Mouse (Mus musculus) macrophage (primary cell): ENCODE results near the gene Slfnl1. TPM values are rescaled to one million over a fixed set of nuclear protein-coding genes. Genes with fewer than 3 reads are reported as not detected.

Source experiments
- H3K27ac ChIP-seq: fragments of 350-480 bp; formaldehyde crosslinking; 2 replicates; pipeline ENCODE4 v1.9.0; 2021
- H3K36me3 ChIP-seq: fragments of 350-480 bp; formaldehyde crosslinking; 2 replicates; pipeline ENCODE4 v1.9.0; 2021; ENCODE audit errors: inconsistent target
- H3K4me3 ChIP-seq: fragments of 350-480 bp; formaldehyde crosslinking; 2 replicates; pipeline ENCODE4 v1.9.0; 2021; ENCODE audit errors: inconsistent target
- H3K79me2 ChIP-seq: fragments of 350-480 bp; formaldehyde crosslinking; 2 replicates; pipeline ENCODE4 v1.9.0; 2021; ENCODE audit errors: inconsistent target
- WGBS: methylation state at CpG from one replicate; pipeline ENCODE4 v1.1.7; 2026; ENCODE audit warnings: inconsistent platforms; ENCODE audit not compliant: missing documents; 5-methylcytosine and 5-hydroxymethylcytosine counted together
- polyA plus RNA-seq: library from polyadenylated mRNA; stranded (reverse); fragments of 250-400 nt; gene quantifications from 3 replicates; pipeline ENCODE4 v1.2.4, GENCODE M21; 2018; ENCODE audit warnings: inconsistent platforms
- total RNA-seq, 78 experiments: library from RNA; depleted of rRNA; stranded (reverse); fragments of 250-400 nt; gene quantifications; 1 replicate in 9 of 78; 2 replicates in 24 of 78; 3 replicates in 43 of 78; 4 replicates in 2 of 78; pipeline ENCODE4 v1.2.4; 2018; ENCODE audit warnings: inconsistent platforms in 56 of 78

Gene Slfnl1
- total RNA-seq (2018; cell fraction: chromatin; rRNA removed), result 1 to 10 TPM in 4 of 26 experiments, under 1 TPM in 12, not detected in 10; 0.45 to 1.4 (median 0.71) TPM
- total RNA-seq (2018; cell fraction: cytosol; rRNA removed), result under 1 TPM in 2 of 26 experiments, not detected in 24; 0.10 TPM
- 1 to 10 TPM in 3 of 26 experiments, under 1 TPM in 9, not detected in 14; 0.31 to 2.2 (median 0.63) TPM for total RNA-seq (2018; cell fraction: nucleus; rRNA removed)
- polyA plus RNA-seq, result not detected in 3 replicates

DNA sequence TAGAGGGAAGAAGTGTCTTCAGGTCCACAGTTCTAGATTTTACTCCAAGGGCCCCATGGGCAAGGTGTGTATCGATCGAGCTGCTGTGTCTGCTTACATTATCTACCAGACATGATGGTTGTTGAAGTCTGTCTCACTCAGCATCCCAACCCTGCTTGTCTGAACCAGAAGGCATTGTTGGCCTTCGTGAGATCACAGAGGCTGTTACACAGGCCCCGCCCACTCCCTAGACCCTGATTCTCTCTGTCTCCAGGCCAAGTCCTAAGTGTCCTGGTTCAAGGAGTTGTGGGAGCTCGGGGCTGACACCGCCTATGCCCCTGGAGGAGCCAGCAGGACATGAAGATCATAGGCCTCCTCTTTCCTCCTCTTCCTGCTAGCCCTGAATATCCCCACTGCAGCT lies at the start of gene Slfnl1:
Gene Slfnl1 (plus strand): TSS at position 246 of the 400 bp plus-strand sequence.
- Histone ChIP-seq H3K4me3 (no peak within 1 kb of the TSS), H3K36me3 (no peaks in the 10 kb centered on the region; the same call in 1 of the 2 replicates)
- 94% methylated on average over 6 of the region's 6 CpGs for WGBS

DNA sequence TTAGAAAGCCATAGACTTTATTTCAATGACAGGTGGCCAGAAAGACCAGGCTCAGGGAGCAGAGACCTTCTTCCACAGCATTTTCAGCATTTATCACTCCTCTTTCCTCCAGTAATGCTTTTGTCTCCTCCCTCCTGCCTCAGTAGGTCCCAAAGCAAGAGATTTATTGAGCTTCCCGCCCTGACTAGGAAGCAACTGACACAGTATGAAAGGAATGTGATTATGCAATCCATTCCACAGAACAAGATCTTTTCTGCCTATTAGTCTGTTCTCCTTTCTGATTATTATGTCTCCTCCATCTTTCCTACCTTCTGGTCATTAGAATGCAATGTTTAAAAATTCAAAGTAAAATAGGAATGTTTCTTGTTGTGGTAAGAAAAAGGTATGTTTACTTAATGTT lies 44.3 kb upstream of the Slfnl1 start:
- H3K36me3 ChIP-seq, result 0 out of 2 replicates have a peak, but pooled peaks cover 8% of the 10 kb centered on the region
- 55% methylated on average over 1 of the region's 1 CpGs for WGBS
- no peaks in the 10 kb centered on the region for H3K79me2 ChIP-seq
- no peak overlapping the region for H3K4me3 ChIP-seq
- H3K27ac ChIP-seq, result no peak overlapping the region

More for the DNA sequence above, at the start of gene Slfnl1:
- no peaks in the 10 kb centered on the region for H3K79me2 ChIP-seq
- no peak within 1 kb of the TSS for H3K27ac ChIP-seq

DNA sequence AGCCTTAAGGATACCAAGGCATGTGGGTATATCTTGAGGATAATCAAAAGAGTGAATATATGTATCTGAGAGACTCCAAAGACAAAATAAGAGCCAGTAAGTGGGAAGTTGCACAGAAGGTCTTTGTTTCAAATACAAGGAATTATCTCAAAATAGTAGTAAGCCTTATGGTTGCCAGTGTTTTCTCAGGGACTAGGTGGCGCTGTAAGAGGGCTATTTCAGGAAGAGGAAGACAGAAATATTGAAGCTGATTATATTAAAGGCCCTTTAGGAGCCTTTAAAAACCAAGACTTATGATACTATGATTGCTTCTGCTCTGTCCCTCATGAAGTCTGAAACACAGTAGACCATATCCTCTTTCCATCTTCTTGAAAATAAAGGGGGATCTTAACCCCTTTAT lies 25.1 kb upstream of the Slfnl1 start:
- H3K4me3 ChIP-seq, result no peak overlapping the region
- no peak overlapping the region for H3K27ac ChIP-seq
- WGBS, result 100% methylated on average over 1 of the region's 1 CpGs
- no peaks in the 10 kb centered on the region for H3K79me2 ChIP-seq
- H3K36me3 ChIP-seq, result peaks cover 4% of the 10 kb centered on the region; the same call in 1 of the 2 replicates

- 74% methylated on average over 4 of the region's 4 CpGs for WGBS
- no peaks in the 10 kb centered on the region for H3K79me2 ChIP-seq
- peaks cover 4% of the 10 kb centered on the region; the same call in 1 of the 2 replicates for H3K36me3 ChIP-seq
- no peak overlapping the region for H3K27ac ChIP-seq
- H3K4me3 ChIP-seq, result no peak overlapping the region
Observed at GRCm38 (mm10) chr4:120511203-120511602, 20.8 kb upstream of the Slfnl1 start.

GRCm38 (mm10) chr4:120514366-120514765 lies 17.7 kb upstream of the Slfnl1 start:
- WGBS, result 96% methylated on average over 2 of the region's 2 CpGs
- Histone ChIP-seq H3K79me2 (no peaks in the 10 kb centered on the region), H3K4me3 (no peak overlapping the region), H3K36me3 (0 out of 2 replicates have a peak, but pooled peaks cover 9% of the 10 kb centered on the region), H3K27ac (no peak overlapping the region)

DNA sequence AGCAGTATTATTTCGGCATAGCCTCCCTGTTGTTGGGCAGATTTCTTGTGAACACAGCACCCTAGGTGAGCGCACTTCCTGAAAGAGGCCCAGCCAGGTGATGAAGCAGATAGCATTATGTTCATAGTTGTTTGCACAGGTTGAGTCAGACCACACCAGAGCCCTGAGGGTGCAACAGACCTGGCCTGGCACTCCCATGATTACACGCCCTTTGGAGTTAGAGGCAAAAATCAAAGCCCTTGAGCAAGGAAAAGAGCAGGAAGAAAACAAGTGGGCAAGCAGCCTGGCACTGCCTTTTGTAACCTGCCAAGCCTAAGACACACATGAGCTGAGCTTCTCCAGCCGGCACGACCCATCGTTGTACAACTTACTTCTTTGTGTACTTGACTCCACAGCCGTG lies 15.5 kb upstream of the Slfnl1 start:
- Histone ChIP-seq H3K4me3 (no peak overlapping the region), H3K27ac (no peak overlapping the region), H3K79me2 (no peaks in the 10 kb centered on the region), H3K36me3 (0 out of 2 replicates have a peak, but pooled peaks cover 9% of the 10 kb centered on the region)
- WGBS, result 99% methylated on average over 7 of the region's 7 CpGs

- Histone ChIP-seq H3K36me3 (0 out of 2 replicates have a peak, but pooled peaks cover 9% of the 10 kb centered on the region), H3K4me3 (no peak overlapping the region), H3K27ac (no peak overlapping the region), H3K79me2 (no peaks in the 10 kb centered on the region)
- WGBS, result 86% methylated on average over 6 of the region's 7 CpGs
Observed at GRCm38 (mm10) chr4:120516907-120517306, 15.1 kb upstream of the Slfnl1 start.

- Histone ChIP-seq H3K27ac (no peak overlapping the region), H3K36me3 (0 out of 2 replicates have a peak, but pooled peaks cover 9% of the 10 kb centered on the region), H3K79me2 (no peaks in the 10 kb centered on the region), H3K4me3 (no peak overlapping the region)
- WGBS, result 52% methylated on average over 4 of the region's 4 CpGs
Observed at GRCm38 (mm10) chr4:120517335-120517734, 14.7 kb upstream of the Slfnl1 start.

DNA sequence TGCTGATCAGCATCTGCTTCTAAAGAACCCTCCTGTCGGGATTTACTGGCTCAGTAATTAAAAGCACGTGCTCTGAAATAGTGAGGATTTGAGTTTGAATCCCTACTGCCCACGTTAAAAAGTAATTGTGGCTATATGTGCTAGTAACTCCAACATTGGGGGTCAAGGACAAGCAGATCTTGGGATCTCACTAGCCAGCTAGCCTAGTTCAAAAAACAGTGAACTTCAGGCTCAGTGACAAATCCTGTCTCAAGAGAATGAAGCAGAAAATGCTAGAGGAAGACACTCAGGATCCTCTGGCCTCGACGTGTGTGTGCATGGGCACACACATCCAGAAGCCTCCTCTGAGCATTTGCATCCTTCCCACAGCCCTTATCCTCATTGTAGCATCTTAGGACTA lies 10.3 kb upstream of the Slfnl1 start:
- H3K4me3 ChIP-seq, result no peak overlapping the region
- no peak overlapping the region for H3K27ac ChIP-seq
- H3K36me3 ChIP-seq, result peaks cover 15% of the 10 kb centered on the region; the same call in 1 of the 2 replicates
- no peaks in the 10 kb centered on the region for H3K79me2 ChIP-seq
- WGBS, result 98% methylated on average over 5 of the region's 5 CpGs

- 95% methylated on average over 4 of the region's 4 CpGs for WGBS
- Histone ChIP-seq H3K79me2 (no peaks in the 10 kb centered on the region), H3K36me3 (peaks cover 10% of the 10 kb centered on the region; the same call in 1 of the 2 replicates), H3K4me3 (no peak overlapping the region), H3K27ac (no peak overlapping the region)
Observed at GRCm38 (mm10) chr4:120522351-120522750, 9.7 kb upstream of the Slfnl1 start.

DNA sequence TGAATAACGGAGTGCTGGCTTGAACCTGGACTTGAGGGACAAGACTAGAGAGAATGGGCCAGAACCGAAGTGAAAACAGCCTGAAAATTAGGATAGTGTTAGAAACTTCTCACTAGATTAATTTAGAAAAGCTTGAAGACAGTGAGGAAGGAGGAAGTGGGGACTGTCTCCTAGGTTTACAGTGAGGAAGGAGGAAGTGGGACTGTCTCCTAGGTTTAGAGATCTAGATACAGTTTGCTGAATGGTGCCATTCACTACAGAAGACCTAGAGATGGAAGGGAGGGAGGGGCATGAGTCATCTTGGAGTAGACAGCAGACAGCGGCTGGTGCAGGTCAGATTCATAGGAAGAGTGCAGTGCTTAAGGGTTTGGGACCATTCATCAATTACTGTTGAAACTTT lies 8.9 kb upstream of the Slfnl1 start:
- H3K79me2 ChIP-seq, result no peaks in the 10 kb centered on the region
- H3K4me3 ChIP-seq, result no peak overlapping the region
- 50% methylated on average over 3 of the region's 3 CpGs for WGBS
- H3K36me3 ChIP-seq, result peaks cover 10% of the 10 kb centered on the region; the same call in 1 of the 2 replicates
- H3K27ac ChIP-seq, result no peak overlapping the region

- H3K36me3 ChIP-seq, result peaks cover 5% of the 10 kb centered on the region; the same call in 1 of the 2 replicates
- no peak overlapping the region for H3K4me3 ChIP-seq
- H3K27ac ChIP-seq, result no peak overlapping the region
- WGBS, result 94% methylated on average over 7 of the region's 9 CpGs
- no peaks in the 10 kb centered on the region for H3K79me2 ChIP-seq
Observed at GRCm38 (mm10) chr4:120528171-120528570, 3.9 kb upstream of the Slfnl1 start.

- WGBS, result 92% methylated on average over 10 of the region's 10 CpGs
- Histone ChIP-seq H3K36me3 (no peaks in the 10 kb centered on the region), H3K27ac (no peak overlapping the region), H3K4me3 (no peak overlapping the region), H3K79me2 (no peaks in the 10 kb centered on the region)
Observed at GRCm38 (mm10) chr4:120538664-120539063, 6.6 kb downstream of the Slfnl1 start.

- H3K36me3 ChIP-seq, result no peaks in the 10 kb centered on the region
- no peak overlapping the region for H3K4me3 ChIP-seq
- 100% methylated on average over 1 of the region's 1 CpGs for WGBS
- no peaks in the 10 kb centered on the region for H3K79me2 ChIP-seq
- H3K27ac ChIP-seq, result no peak overlapping the region
Observed at GRCm38 (mm10) chr4:120544896-120545295, 12.9 kb downstream of the Slfnl1 start.

- H3K79me2 ChIP-seq, result no peaks in the 10 kb centered on the region
- H3K4me3 ChIP-seq, result no peak overlapping the region
- H3K27ac ChIP-seq, result no peak overlapping the region
- 98% methylated on average over 6 of the region's 6 CpGs for WGBS
- H3K36me3 ChIP-seq, result no peaks in the 10 kb centered on the region
Observed at GRCm38 (mm10) chr4:120556592-120556991, 24.6 kb downstream of the Slfnl1 start.
